Mouse (Mus musculus): ENCODE data around the gene Gm21983.

The Gm21983 gene

DNA sequence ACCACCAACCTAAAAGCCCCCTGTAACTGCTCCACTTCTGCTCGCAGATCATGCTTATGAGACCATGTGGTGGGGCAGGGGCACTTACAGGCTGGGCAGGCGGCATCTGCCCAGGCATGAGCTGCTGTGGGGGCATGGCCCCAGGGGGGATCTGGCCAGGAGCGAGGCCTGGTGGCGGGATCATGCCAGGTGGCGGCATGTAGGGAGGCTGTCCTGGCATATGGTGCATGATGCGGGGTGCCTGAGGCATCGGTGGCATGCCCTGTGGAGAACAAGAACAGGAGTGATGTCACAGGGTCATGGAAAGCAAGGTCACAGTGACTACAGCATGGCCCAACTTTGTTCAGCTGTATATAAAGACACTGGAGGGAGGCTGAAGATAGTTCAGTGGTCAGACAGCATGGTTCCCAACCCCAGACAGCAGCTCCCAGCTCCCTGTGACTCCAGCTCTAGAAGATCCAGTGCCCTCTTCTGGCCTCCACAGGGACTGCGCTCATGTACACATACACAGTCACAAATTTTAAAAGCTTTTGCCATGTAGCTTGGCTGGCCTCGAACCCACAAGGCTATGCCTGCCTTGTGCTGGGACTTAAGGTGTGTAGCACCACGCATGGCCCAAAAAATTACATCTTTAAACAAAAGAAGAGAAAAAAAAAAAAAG, 8.5 kb upstream of the Gm21983 start:
- CTCF ChIA-PET, result interaction anchor here (1.2 kb wide), 1 partner anchor 11 kb away, joined by 4 read pairs; no protein-coding TSS in a partner anchor

DNA sequence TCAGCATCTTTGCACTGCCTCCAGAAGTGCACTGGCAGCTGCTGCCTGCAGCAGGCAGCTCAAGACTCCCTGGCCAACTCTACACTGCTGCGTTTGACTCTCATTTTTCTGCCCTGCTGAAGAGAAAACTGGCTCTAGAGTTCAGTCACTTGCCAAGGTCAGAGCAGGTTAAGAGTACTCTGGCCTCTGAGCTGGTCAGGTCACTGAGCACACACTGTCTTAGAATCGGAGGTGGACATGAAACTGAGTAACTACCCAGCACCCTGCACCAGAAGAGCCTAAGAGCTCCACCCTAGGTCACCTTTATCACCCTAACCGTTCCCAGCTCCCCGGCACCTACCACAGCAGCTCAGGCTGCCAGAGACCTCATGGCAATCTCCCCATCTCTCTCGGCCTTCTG, 5.1 kb upstream of the Gm21983 start:
- CTCF ChIA-PET, result interaction anchor here (0.6 kb wide), 1 partner anchor 11 kb away, joined by 3 read pairs; no protein-coding TSS in a partner anchor

DNA sequence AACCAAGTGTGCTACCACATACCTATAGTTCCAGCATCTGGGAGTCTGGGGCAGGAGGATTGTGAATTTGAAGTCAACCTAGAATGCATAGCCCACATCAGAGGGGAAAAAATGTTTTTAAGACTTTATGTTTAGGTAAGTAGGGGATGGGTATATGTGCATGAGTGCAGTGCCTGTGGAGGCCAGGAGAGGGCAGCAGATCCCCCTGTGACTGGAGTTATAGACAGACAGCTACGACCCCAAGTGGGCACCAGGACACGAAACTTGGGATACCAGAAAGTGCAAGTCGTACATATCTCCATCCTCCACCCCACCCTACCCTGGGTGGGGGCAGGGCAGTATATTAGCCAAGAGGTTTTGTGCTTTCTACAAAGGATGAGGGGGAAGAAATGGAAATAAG, 4.1 kb upstream of the Gm21983 start:
- CTCF ChIA-PET, result no interaction called here

DNA sequence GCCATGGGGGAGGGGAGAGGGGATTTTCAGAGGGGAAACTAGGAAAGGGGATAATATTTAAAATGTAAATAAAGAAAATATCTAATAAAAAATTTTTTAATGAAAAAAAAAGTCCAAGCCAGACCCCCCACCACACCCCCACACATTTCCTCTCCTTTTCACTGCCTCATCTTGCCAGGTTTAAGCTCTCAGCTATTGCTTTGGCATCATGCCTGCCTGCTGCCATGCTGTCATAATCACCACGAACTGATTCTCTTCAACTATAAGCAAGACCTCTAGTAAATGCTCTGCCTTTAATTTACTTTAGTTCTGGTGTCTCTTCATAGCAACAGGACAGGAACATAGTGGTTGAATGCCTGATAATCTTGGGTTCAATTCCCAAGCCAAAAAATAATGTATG, 1.6 kb upstream of the Gm21983 start:
- CTCF ChIA-PET, result interaction anchor here (0.7 to 1.8 kb wide), 2 partner anchors 14 to 84 kb away, joined by 4 read pairs; no protein-coding TSS in a partner anchor

DNA sequence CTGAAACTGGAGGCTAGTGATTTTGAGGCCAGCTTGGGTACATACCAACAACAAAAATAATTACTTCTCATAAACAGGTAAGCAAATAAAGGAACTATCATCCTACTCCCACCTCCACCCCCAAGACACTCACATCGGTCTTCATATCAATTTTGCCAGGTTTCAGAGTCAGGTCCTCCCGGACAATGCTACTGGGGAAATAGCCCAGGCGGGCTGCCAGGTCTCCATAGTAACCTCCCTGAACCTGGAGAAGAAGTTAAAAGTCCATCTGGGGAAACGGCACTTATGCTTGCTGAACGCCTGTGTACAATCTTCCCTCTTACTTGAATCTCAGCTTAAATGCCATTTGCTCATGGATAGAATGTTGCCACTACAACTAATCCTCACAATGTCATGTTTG, 850 bp downstream of the Gm21983 start:
- CTCF ChIA-PET, result interaction anchor here (2.2 kb wide), 1 partner anchor 20 kb away, joined by 7 read pairs; no protein-coding TSS in a partner anchor

DNA sequence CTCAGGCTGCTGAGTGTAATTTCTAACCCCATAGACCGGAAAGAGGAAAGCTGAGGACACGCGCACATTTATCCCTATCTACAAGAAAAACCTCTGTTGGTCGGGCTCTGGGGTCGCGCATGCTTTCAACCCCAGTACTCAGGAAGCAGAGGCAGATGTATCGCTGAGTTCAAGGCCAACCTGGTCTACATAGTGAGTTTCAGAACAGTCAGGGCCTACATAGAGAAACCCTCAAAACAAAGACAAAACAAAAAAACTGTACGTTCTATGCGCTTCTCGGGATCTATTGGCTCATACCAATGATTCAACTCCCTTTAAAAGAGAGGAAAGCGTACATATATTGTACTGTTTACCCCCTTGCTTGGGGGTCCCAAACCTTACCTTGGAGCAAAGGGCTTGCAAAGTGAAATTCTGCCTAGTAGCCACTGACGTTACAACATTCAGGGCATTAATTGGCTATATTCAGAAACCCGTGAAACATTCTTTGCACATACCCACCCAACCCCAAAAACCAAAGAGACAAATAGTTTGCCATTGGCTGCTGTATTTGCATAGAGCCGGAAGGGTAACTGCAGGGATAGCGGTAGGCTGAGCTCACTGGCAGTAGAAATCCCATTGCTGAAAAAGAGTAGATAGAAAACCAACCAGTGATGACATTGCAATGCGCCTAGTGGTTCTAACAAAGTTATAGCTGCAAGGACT, 1.5 kb downstream of the Gm21983 start:
- CTCF ChIA-PET, result interaction anchor here (0.7 to 2.2 kb wide), 2 partner anchors 20 to 990 kb away, joined by 4 to 7 read pairs; partner anchors contain the start of gene Fbl

DNA sequence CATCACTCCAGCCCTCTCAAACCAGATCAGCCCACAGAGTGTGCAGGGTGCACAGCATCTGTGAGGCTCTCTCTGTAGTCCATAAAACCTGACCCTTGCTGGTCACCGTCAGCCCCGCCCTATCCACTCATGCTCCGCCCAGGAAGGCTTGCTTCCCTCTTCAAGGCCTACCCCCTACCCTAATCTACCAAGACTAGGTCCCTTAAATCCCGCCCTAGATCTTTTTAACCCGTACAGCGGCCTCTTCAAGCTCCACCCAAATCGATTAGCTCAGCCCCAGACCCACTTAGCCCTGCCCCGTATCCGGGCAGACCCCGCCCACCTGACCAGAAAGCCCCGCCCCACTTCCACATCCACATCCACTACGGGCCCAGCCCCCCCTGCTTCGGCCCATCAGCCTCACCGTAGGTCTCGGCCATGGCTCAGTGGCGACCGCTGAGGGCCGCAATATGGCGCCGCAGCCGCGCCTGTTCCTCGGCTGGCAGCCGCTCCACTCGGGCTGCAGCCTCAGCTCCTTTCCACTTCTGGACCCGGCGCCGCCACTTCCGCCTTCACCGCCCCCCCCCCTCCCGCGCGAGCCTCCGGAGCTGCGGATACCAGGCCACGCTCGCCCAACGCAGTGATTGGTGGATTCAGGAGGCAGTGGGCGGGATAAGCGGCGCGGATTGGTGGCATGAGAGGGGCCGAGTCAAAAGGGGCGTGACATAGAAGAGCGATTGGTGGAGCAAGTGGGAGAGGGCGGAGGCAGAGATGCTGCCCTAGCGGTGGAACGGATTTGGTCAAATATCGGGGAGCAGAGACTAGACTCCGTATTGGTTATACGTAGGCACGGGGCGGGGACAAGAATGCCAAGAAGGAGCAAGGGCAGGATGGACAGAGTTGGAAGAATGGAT, 2.3 kb downstream of the Gm21983 start, which contains the start of gene Rab4b:
Rab4b (minus strand) TSS at position 573 of the 893 bp plus-strand sequence.
- CTCF ChIA-PET, result interaction anchor here (0.7 to 2.2 kb wide), 3 partner anchors 11 to 991 kb away, joined by 4 to 7 read pairs (median 4); partner anchors contain the start of gene Fbl

- CTCF ChIA-PET, result interaction anchor here (0.6 to 0.9 kb wide), 3 partner anchors 12 to 262 kb away, joined by 3 to 4 read pairs (median 3); no protein-coding TSS in a partner anchor
These were observed 3.0 kb downstream of the Gm21983 start for GRCm38 (mm10) chr7:27177942-27178323.

- CTCF ChIA-PET, result no interaction called here
These were observed 6.0 kb downstream of the Gm21983 start for GRCm38 (mm10) chr7:27174896-27175295.

GRCm38 (mm10) chr7:27174496-27174895, 6.4 kb downstream of the Gm21983 start:
- CTCF ChIA-PET, result no interaction called here

DNA sequence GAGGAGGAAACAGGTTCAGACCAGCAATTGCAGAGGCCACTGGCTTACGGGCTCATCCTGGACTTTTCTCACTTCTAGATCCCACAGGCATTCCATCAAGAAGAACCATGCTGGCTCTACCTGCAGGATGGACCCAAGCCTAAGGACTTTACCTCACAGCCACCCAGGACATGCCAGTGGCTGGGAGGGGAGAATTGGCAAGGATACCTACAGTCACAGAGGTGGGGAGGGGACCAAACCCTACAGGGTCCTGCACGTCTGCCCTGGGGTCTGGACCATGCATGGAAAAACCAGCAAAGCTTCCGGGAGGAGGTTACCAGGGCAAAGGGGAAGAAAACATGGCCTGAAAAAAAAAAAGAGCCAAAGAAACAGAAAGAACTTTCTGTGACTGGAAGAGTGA, 9.9 kb downstream of the Gm21983 start:
- CTCF ChIA-PET, result interaction anchor here (0.7 kb wide), 1 partner anchor 447 kb away, joined by 3 read pairs; no protein-coding TSS in a partner anchor

DNA sequence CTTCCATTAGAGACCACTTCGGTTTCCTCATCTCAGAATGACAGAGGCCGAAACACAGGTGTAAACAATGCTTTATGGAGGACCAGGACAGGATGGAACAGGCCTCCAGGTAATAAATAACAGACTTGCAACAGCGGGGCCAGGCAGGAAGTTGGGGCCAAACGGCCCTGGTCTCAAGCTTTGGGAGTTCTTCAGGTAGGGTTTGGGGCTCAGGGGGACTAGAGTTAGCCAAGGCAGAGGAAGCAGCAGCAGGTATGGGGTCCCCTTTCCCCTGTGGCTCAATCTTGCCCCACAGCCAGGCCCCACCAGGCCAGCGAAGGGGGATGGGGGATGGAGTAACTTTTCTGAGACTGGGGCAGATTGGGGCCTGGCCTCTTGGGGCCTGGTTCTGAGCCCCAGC, 12.5 kb downstream of the Gm21983 start:
- CTCF ChIA-PET, result interaction anchor here (0.9 kb wide), 1 partner anchor 14 kb away, joined by 4 read pairs; no protein-coding TSS in a partner anchor

GRCm38 (mm10) chr7:27167475-27168094, 13.3 kb downstream of the Gm21983 start:
- CTCF ChIA-PET, result interaction anchor here (0.9 kb wide), 1 partner anchor 15 kb away, joined by 4 read pairs; no protein-coding TSS in a partner anchor

GRCm38 (mm10) chr7:27166614-27167474, 14.0 kb downstream of the Gm21983 start, which contains the start of gene Egln2:
Egln2 (minus strand) TSS chr7:27166802.
- CTCF ChIA-PET, result no interaction called here

DNA sequence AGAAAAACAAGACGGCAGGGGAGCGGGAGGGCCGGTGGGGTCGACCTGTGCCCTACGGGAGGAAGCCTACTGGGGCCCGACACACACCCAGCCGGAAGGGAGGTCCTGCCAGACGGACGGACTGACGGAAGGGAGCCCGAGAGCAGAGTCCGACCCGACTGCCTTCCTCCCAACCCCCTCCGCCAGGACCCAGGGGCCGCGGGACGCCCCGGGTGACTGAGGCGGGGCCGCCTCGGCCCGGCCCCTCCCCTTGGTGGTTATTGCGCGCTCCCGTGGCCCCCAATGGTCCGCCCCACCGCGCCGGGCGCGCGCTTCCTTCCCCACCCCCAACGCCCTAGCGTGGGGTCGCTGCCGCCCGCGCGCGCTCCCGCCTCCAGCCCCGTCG, 14.7 kb downstream of the Gm21983 start:
- CTCF ChIA-PET, result no interaction called here

- CTCF ChIA-PET, result no interaction called here
These were observed 15.2 kb downstream of the Gm21983 start for GRCm38 (mm10) chr7:27165696-27166095.

DNA sequence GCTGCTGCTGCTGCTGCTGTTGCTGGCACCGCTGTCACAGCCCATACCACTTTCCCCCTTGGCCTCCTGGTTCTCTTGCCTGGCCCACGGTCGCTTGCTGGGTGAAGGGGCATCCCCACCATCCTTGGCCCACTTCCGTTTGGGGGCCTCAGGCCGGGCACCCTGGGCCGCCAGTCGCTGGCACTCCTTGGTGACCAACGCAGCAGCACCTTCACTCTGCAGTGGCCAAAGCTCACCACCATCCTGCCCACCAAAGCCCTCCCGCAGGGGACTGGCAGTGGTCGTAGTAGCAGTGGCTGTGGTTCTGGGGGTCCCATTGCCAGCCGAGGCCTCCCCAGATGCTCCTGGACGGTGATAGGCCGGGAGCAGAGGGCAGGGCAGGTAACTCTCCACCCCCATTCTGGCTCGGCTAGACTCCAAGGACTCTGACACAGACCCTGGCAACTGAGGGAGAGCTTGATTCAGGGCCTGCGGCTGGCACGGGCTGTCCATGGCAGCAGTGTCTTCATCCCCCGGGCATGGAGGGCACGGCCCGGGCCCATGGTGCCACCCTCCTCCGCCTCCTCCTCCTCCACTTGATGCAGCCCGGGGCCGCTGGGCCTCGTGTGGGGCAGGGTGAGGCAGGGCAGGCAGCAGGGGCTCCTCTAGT, 15.8 kb downstream of the Gm21983 start:
- CTCF ChIA-PET, result no interaction called here

DNA sequence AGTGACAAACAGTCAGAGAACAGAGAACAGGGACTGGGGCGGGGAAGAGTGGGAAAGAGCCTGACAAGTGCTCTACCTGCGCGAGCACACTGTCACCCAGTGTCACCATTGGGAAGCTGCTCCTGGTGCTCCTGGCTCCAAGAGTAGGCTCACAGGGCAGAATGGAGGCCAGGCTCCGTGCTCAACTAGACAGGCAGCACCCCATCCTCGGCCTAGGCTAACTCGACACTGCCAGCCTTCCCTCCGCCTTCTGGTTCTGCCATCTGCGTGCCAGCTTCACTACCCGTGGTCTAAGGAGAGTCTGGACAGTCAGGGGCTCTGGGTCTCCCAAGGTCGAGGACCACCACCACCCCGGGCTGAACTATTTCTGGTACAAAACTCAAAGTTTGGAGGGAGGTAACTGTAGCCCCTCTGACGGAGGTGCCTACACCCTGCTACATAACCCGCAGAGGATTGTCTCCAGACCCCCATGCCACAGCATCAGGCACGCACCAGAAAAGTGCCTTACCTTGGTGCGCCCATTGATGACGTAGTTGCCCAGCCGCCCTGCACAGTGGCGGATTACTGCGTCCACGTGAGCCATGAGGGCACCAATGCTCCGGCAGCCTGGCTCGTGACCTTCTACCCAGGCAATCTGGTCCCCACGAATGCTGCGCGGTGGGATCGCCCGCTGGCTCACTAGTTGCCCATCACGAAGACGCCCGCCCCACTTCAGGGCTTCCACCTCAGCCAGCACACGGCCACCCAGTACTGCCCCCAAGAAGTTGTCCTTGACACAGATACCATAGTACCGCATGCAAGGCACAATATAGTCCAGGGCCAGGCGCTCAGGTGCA, 16.6 kb downstream of the Gm21983 start:
- CTCF ChIA-PET, result interaction anchor here (0.5 kb wide), 1 partner anchor 57 kb away, joined by 3 read pairs; no protein-coding TSS in a partner anchor

GRCm38 (mm10) chr7:27163450-27163805, 17.5 kb downstream of the Gm21983 start:
- CTCF ChIA-PET, result no interaction called here

Measured in spleen, embryonic (tissue).